Mouse (Mus musculus) liver, embryonic 13.5 days (tissue): ENCODE measurements around the gene Zfp280c. TPM values are rescaled to one million over a fixed set of nuclear protein-coding genes. Genes with fewer than 3 reads are reported as not detected.

ENCODE experiments used
- ATAC-seq: fragments of 200-750 bp; cut with Nextera tagmentation; 2 replicates; pipeline ENCODE4 v1.8.0; 2017; ENCODE audit warnings: low read depth, mild to moderate bottlenecking, moderate number of reproducible peaks, moderate library complexity
- DNase-seq: peaks from one replicate; pipeline ENCODE4 v3.0.0; 2022
- H3K27ac ChIP-seq: fragments of 300-500 bp; sonication (generic); 2 replicates; pipeline ENCODE4 v1.5.1; 2015; ENCODE audit warnings: moderate library complexity, mild to moderate bottlenecking, inconsistent platforms
- H3K27me3 ChIP-seq: fragments of 300-500 bp; sonication (generic); 2 replicates; pipeline ENCODE4 v1.6.1; 2015; ENCODE audit warnings: mild to moderate bottlenecking, inconsistent platforms
- H3K36me3 ChIP-seq: fragments of 300-500 bp; sonication (generic); 2 replicates; pipeline ENCODE4 v1.6.1; 2015; ENCODE audit warnings: mild to moderate bottlenecking, inconsistent platforms
- H3K4me1 ChIP-seq: fragments of 300-500 bp; sonication (generic); replicated peaks from 2 replicates; pipeline ENCODE4 v1.6.1; 2015; ENCODE audit warnings: inconsistent platforms
- H3K4me2 ChIP-seq: fragments of 300-500 bp; sonication (generic); 2 replicates; pipeline ENCODE4 v1.6.1; 2015; ENCODE audit warnings: inconsistent platforms, mild to moderate bottlenecking, moderate library complexity
- H3K4me3 ChIP-seq: fragments of 300-500 bp; sonication (generic); replicated peaks from 2 replicates; pipeline ENCODE4 v1.5.1; 2015; ENCODE audit warnings: mild to moderate bottlenecking, inconsistent platforms
- H3K9ac ChIP-seq: fragments of 300-500 bp; sonication (generic); 2 replicates; pipeline ENCODE4 v1.6.1; 2015; ENCODE audit warnings: mild to moderate bottlenecking, inconsistent platforms
- H3K9me3 ChIP-seq: fragments of 300-500 bp; sonication (generic); replicated peaks from 2 replicates; pipeline ENCODE4 v1.6.1; 2016; ENCODE audit warnings: inconsistent platforms
- WGBS: fragments of 180-500 bp; shearing (Covaris S2); methylation state at CpG from one replicate; pipeline ENCODE4 v1.1.7; 2015; ENCODE audit not compliant: insufficient replicate concordance; 5-methylcytosine and 5-hydroxymethylcytosine counted together
- polyA plus RNA-seq: library from polyadenylated mRNA; unstranded; fragments of >200 nt; fragmentation: Nextera tagmentation; extraction: Ambion mirVana; gene quantifications from 2 replicates; pipeline ENCODE4 v1.2.1, GENCODE M21; 2015

Gene Zfp280c
- polyA plus RNA-seq, 1 experiment from 2014 or later = 3.5 TPM

DNA sequence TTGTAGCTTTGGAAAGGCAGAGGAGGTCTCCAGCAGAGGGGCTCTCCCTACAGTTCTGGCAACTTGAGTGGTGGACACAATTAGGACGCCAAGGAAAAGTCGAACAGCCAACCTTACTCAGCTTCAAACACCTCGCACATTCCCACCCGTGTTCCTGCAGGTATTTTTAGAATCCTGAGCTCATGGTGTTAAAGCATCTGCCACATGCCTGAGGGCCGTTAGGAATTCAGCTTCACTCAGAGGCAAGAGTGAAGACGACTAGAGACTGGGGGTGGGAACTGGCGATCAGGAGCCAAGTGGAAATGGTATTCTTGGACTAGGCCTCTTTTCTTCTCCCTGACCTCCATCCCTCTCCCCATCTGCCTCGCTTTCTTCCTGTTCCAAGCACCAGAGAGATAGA, 68.4 kb downstream of the Zfp280c start:
- Histone ChIP-seq H3K4me2 (no peak overlapping the region), H3K9me3 (no peaks in the 10 kb centered on the region), H3K4me3 (no peak overlapping the region), H3K27me3 (no peaks in the 10 kb centered on the region), H3K27ac (no peak overlapping the region), H3K4me1 (no peaks in the 10 kb centered on the region), H3K36me3 (no peaks in the 10 kb centered on the region), H3K9ac (no peak overlapping the region)
- no peak for ATAC-seq
- DNase-seq = no peak
- WGBS = 55% methylated on average over 8 of the region's 8 CpGs

DNA sequence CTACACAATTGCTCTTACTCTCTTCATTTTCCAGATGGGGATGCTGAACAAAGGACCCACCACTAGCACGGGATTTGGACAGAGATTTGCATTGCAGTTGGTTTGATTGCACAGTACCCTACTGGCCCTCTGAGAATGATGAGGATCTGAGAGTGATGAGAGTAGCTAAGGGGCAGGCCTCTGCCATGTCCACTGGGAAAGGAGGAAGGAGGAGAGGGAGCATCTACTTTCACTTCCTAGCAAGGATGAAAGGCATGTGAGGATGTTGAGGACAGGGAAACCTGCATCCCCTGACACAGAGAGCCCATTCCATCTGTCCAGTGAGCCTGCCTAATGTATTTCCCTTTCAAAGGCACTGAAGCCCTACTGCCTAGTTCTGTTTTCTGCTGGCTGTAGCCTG, 69.0 kb downstream of the Zfp280c start:
- 30% methylated on average over 1 of the region's 1 CpGs for WGBS
- H3K27ac ChIP-seq = no peak overlapping the region

DNA sequence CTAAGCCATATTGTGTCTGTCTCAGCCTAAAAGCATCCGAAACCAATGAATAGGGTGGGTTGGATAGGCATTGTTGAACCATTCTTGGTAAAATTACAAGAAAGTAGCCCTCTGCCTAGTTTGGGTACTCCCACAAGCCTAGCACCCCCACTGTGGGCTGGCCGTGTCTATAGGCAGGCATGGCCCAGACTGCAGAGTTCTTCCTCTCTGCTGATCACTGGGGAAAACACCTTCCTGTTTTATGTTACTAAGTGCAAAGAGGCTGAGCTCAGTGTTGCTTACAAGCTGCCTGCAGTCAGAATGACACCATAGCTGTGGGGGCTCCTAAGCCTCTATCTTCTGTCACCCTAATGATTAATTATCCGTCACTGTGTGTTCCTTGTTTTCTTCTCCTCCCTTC, 70.8 kb downstream of the Zfp280c start:
- Histone ChIP-seq H3K9ac (no peak overlapping the region), H3K4me3 (no peak overlapping the region), H3K9me3 (no peaks in the 10 kb centered on the region), H3K27me3 (peaks cover 16% of the 10 kb centered on the region), H3K36me3 (no peaks in the 10 kb centered on the region), H3K4me1 (no peaks in the 10 kb centered on the region; the same call in 1 of the 2 replicates), H3K27ac (no peak overlapping the region), H3K4me2 (no peak overlapping the region)
- DNase-seq (no peak), ATAC-seq (no peak)
- 44% methylated on average over 3 of the region's 3 CpGs for WGBS

More for the DNA sequence above, 69.0 kb downstream of the Zfp280c start:
- no peak overlapping the region for H3K4me3 ChIP-seq
- DNase-seq = no peak
- H3K9ac ChIP-seq = no peak overlapping the region
- ATAC-seq = no peak
- no peak overlapping the region for H3K4me2 ChIP-seq
- no peaks in the 10 kb centered on the region for H3K4me1 ChIP-seq
- H3K27me3 ChIP-seq = no peaks in the 10 kb centered on the region
- H3K36me3 ChIP-seq = no peaks in the 10 kb centered on the region
- no peaks in the 10 kb centered on the region for H3K9me3 ChIP-seq

DNA sequence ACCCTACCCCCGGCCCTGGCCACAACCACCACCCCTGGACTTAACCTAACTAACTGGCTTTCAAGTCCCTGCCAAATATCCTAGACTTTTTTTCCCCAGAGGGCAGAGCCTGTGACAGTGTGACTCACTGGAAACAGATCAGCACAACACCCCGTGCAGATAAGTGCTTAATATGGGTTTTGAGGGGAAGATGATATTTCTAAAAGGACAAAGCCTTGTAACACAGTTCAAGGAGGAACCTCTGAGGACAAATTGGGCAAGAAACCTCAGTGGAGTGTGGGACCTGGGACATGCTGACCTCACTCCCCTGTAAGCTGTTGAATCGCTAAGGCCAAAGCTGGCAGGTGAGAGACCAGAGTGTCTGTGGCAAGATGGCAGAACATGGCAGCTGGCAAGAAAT, 72.7 kb downstream of the Zfp280c start:
- H3K4me1 ChIP-seq = no peaks in the 10 kb centered on the region; the same call in 1 of the 2 replicates
- no peaks in the 10 kb centered on the region for H3K36me3 ChIP-seq
- H3K4me3 ChIP-seq = no peak overlapping the region
- H3K27me3 ChIP-seq = peaks cover 19% of the 10 kb centered on the region
- no peak overlapping the region for H3K4me2 ChIP-seq
- 0 out of 2 replicates have a peak, but pooled peaks cover 4% of the 10 kb centered on the region for H3K9me3 ChIP-seq
- H3K9ac ChIP-seq = no peak overlapping the region
- no peak for DNase-seq
- no peak overlapping the region for H3K27ac ChIP-seq
- ATAC-seq = no peak
- WGBS = 48% methylated on average over 3 of the region's 3 CpGs

DNA sequence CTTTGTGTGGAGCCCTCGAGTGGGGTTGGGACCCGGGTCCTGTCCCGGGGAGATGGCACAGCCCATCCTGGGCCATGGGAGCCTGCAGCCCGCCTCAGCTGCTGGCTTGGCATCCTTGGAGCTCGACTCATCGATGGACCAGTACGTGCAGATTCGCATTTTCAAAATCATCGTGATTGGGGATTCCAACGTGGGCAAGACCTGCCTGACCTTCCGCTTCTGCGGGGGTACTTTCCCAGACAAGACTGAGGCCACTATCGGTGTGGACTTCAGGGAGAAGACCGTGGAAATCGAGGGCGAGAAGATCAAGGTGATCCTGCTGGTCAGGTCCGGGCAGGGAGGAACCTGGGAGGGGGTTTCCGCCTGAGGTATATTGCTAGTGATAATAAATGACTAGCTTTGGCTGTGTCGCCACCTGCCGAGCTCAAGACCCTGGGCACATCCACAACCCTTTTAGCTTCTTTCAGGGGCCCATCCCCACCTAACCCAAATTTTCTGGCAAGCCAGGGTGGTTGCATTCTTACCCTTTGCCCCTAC, 74.7 kb downstream of the Zfp280c start:
- Histone ChIP-seq H3K9me3 (0 out of 2 replicates have a peak, but pooled peaks cover 4% of the 10 kb centered on the region), H3K27ac (no peak overlapping the region), H3K4me3 (peak overlapping the region; percentile 44), H3K4me2 (peak overlapping the region; percentile 63), H3K27me3 (peaks cover 19% of the 10 kb centered on the region), H3K9ac (peak overlapping the region; percentile 26; the same call in 1 of the 2 replicates), H3K4me1 (no peaks in the 10 kb centered on the region; the same call in 1 of the 2 replicates), H3K36me3 (no peaks in the 10 kb centered on the region)
- DNase-seq (no peak), ATAC-seq (no peak)
- WGBS = 14% methylated on average over 20 of the region's 20 CpGs

DNA sequence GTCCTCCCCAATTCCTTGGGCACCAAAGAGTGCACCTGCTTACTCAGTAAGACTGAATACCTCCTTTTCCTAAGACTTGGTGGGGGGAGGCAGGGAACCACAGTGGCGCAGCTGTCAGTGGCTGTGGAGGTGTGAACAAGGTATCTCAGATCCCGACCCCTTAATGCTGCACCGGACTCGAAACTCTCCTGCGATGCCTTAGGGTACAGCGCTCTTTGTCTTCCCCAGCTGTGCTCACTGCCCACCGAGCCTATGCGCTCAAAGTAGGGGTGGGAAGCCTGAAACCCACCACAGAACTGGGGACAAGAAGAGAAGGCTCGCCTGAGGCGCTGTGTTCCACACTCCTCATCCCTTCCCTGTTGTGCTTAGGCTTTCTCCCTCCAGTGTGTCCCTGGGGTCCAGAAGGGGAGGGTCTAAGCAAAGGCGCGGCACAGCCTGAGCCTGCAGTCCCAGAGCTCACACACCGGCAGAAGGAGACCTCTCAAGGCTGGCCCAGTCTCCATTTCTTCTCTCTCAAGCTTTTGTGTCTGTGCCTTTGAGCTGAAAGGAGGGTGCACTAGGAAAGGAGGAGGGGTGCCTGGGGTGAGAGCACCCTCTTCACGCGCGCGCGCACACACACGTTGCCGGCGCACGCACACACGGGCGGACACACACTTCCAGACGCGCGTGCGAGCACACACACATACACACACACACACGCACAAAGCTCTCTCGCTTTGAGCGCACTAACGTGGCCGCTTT, 75.3 kb downstream of the Zfp280c start, which contains the start of gene Rab33a:
Gene Rab33a (plus strand): TSS at position 478 of the 741 bp plus-strand sequence.
- H3K4me3 ChIP-seq = peak within 1 kb of the TSS; percentile 44
- peak within 1 kb of the TSS; percentile 26; the same call in 1 of the 2 replicates for H3K9ac ChIP-seq
- H3K4me2 ChIP-seq = peak within 1 kb of the TSS; percentile 63
- H3K27me3 ChIP-seq = peaks cover 19% of the 10 kb centered on the region
- ATAC-seq = peak; percentile 34; the same call in 1 of the 2 replicates
- WGBS = 23% methylated on average over 33 of the region's 33 CpGs
- no peak within 1 kb of the TSS for H3K27ac ChIP-seq
- DNase-seq = no peak
- H3K36me3 ChIP-seq = no peaks in the 10 kb centered on the region
- peaks cover 5% of the 10 kb centered on the region for H3K4me1 ChIP-seq
- H3K9me3 ChIP-seq = 0 out of 2 replicates have a peak, but pooled peaks cover 4% of the 10 kb centered on the region

DNA sequence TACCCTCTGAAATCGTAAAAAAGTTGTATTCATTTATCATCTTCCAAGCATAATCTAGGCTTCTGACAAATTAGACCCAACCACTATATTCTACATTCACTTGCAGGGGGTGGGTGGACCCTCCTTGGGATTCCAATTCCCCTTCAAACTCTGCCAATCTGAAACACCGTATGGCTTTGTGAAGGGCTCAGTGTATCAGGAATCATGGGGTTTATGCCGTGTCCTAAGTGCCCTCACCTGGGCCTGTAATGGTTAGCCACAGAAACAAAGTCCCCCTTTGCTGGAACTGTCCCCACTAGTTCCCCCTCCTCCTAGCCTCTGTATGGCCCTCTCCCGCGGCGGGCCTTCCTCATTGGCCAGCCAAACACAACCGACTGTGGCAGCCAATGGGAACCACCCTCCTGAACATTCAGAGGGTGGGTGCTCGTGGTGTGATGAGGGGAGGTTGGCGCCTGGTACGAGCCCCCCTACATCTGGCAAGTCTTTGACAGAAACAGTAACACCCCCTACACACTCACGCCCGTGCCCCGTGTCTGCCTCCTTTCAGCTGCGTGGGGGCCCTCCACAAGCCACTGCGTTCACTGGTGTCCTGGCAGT, 76.0 kb downstream of the Zfp280c start:
- Histone ChIP-seq H3K9me3 (0 out of 2 replicates have a peak, but pooled peaks cover 4% of the 10 kb centered on the region), H3K4me2 (peak overlapping the region; percentile 63), H3K27ac (no peak overlapping the region), H3K4me3 (peak overlapping the region; percentile 44), H3K4me1 (peaks cover 5% of the 10 kb centered on the region), H3K9ac (no peak overlapping the region), H3K36me3 (no peaks in the 10 kb centered on the region), H3K27me3 (peaks cover 19% of the 10 kb centered on the region)
- ATAC-seq = peak; percentile 25; the same call in 1 of the 2 replicates
- WGBS = 27% methylated on average over 15 of the region's 15 CpGs
- DNase-seq = no peak

DNA sequence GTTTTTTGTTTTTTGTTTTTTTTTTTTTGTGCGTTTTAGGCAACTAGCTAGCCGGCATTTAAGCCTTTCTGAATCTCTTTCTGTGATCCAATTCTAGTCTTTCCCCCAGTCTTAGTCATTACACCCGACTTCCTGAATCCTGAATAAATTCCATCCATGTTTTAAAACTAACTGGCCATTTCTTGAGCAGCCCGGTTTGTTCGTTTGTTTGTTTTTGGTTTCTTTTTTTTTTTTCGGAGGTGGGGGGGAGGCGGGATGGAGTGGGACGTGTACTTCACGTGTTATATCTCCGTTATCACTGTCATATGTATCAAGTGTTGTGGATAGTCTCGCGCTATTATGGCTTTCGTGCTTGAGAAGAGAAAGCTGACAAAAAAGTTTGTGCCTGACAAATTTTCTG, 80.5 kb downstream of the Zfp280c start:
- H3K9ac ChIP-seq = peak overlapping the region; percentile 64
- no peak overlapping the region; the same call in 1 of the 2 replicates for H3K27ac ChIP-seq
- no peak for ATAC-seq
- no peaks in the 10 kb centered on the region for H3K36me3 ChIP-seq
- H3K9me3 ChIP-seq = 0 out of 2 replicates have a peak, but pooled peaks cover 4% of the 10 kb centered on the region
- 13% methylated on average over 13 of the region's 13 CpGs for WGBS
- H3K4me2 ChIP-seq = peak overlapping the region; percentile 61
- H3K27me3 ChIP-seq = peaks cover 6% of the 10 kb centered on the region; the same call in 1 of the 2 replicates
- H3K4me3 ChIP-seq = peak overlapping the region; percentile 68
- peaks cover 13% of the 10 kb centered on the region for H3K4me1 ChIP-seq
- no peak for DNase-seq

DNA sequence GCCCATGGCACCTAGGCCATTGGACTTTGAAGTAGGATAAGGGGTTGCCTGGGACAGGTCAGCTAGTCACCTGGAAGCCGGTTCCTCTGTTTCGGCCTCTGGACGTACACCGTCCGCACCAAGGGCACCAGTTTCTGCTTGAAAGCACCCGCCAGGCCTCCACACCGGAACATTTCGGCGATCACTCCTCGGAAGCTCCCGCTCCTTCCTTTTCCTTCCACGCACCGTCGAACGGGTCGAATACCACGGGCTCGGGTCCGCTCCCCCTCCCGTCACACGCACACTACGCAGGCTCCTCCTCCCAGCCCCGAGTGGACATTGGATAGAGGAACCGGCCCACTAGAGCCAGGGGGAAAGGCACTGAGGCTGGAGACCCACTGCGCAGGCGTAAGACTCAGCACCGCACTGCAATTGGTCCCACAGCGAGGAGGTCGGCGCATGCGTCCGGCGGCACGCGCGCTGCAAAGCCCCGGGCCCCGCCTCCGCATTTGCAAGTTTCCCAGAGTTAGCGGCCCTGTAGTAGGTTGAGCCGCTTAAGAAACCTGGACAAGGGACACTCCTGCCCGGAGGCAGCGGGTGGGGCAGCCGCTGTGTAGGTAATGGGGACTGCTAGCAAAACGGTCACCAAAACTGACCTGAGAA, 81.0 kb downstream of the Zfp280c start, which contains the start of gene Aifm1:
Gene Aifm1 (minus strand): TSS at position 398 of the 642 bp plus-strand sequence.
- no peaks in the 10 kb centered on the region for H3K36me3 ChIP-seq
- peaks cover 13% of the 10 kb centered on the region for H3K4me1 ChIP-seq
- 0 out of 2 replicates have a peak, but pooled peaks cover 4% of the 10 kb centered on the region for H3K9me3 ChIP-seq
- peak within 1 kb of the TSS; percentile 77 for H3K9ac ChIP-seq
- H3K27ac ChIP-seq = peak within 1 kb of the TSS; percentile 54
- 13% methylated on average over 45 of the region's 45 CpGs for WGBS
- H3K4me3 ChIP-seq = peak within 1 kb of the TSS; percentile 68
- H3K4me2 ChIP-seq = peak within 1 kb of the TSS; percentile 72
- H3K27me3 ChIP-seq = peaks cover 1% of the 10 kb centered on the region; the same call in 1 of the 2 replicates
- ATAC-seq (peak; percentile 99), DNase-seq (peak; percentile 92)

DNA sequence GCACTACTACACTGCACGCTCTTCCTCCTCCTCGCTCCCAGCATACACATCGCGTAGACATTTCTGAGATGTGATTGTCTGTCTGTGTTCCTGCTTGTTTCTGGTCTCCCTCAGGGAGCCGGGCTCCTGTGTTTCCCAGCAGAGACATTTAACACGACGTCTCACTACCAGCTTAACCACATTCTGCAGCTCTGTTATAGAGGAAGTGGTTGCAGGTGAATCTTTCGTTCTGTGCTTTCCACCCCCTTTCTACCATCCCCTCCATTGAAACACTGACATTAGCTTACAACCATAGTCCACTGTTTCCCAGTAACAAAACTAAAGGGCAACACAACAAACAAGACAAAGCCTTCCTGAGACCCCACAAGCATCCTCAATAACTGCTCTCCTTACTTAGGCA, 100.5 kb downstream of the Zfp280c start:
- Histone ChIP-seq H3K9me3 (no peaks in the 10 kb centered on the region), H3K36me3 (peaks cover 34% of the 10 kb centered on the region), H3K4me2 (no peak overlapping the region), H3K4me3 (no peak overlapping the region), H3K27ac (no peak overlapping the region), H3K27me3 (no peaks in the 10 kb centered on the region), H3K4me1 (no peaks in the 10 kb centered on the region), H3K9ac (no peak overlapping the region)
- DNase-seq = no peak
- 63% methylated on average over 8 of the region's 8 CpGs for WGBS
- no peak for ATAC-seq
